Mouse (Mus musculus): ENCODE results near the gene Mrap2.

Mrap2 gene

DNA sequence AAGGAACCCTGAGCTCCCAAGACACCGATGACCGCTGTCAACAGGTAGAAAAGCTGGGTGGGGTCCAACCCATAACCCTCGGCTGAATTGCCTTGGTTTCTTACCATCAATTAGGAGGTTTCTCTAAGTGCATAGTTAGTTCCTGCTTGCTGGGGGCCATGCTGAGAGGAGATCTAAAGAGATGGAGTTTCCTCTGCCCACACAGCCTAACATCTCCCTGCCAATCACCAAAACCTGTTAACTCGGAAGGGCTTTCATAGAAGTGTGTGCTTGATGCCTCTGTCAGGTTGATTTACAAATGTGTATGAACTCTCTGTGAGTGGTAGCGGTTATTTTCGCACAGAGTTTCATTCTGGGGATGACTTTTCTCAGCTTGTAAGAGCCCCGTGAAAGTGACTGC lies 34.4 kb downstream of the Mrap2 start:
- no peak for DNase-seq (ENCODE audit: extremely low spot score)

- no peak for DNase-seq (ENCODE audit: extremely low spot score)
Observed at GRCm38 (mm10) chr9:87182231-87182630, 38.1 kb downstream of the Mrap2 start.

DNA sequence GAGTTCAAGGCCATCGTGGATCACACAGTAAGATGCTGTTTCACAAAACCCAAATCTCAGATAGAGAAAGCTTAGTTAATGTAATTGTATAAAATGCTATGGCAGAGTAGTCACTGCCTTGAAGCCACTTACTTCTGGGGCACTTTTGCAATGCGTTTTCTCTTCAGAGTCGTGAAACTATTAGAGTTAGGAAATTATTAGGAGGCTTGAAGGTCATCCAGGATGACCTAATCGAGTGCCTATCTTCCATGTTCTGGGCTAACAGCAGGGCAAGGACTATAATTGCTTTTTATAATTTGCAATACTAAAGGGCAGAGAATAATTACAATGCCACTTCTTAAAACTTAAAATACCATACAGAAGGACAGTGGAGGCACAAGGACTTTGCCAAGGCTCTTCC lies 43.2 kb downstream of the Mrap2 start:
- no peak for DNase-seq (ENCODE audit: extremely low spot score)

DNA sequence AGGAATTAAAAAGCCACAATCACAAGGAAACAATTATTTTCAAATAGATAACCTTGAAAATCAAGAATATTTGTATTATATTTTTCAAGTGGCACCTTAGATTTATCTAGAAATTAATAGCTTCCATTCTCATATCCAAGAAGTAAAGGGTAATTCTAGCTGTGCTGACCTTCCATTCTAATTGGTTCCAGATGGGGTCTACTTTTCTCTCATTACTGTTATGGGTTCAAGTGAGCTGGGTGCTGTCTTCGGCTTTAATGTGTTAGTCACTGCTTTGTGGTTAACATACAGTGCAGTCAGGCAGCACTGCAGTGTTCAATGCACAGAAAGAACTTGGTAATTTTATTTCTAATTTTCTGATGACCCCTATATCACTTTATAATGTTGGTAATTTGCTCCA lies 49.6 kb downstream of the Mrap2 start:
- DNase-seq (ENCODE audit: extremely low spot score), result no peak

DNA sequence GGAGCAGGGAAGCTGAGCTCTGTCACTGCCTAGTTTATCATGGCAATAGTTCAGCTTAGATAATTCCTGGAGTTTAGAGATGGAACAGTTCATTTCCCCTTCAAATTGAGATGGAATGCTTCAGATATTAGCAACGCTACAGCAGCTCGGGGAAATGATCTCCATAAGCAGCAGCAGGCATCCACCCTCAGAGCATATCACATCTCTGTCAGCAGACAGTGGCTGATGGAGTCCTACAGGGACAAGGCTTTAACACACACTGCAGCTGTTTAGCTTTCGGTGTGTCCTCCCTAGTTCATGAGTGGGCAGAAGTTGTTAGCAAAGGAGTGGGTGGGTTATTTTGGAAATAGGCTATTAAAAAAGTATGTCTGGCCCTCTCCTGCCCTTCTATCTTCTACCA lies 53.2 kb downstream of the Mrap2 start:
- no peak for DNase-seq (ENCODE audit: extremely low spot score)

DNA sequence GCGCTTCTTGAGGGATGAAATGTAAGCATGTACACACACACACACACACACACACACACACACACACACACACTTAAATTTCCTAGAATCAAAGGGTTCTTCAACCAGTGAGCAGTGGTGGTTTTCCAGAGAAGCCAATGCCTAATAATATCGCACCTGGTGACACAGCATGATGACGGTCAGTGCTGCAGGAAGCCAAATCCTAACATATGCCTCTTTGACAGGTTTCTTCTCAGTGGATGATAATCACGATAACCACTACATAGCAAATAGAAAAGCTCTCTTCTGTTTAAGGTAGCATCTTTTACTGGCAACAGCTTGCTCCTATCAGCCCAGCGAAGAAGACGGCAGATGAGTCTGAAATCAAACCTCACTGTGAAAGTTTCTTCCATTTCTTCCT lies 53.9 kb downstream of the Mrap2 start:
- DNase-seq (ENCODE audit: extremely low spot score), result no peak

DNA sequence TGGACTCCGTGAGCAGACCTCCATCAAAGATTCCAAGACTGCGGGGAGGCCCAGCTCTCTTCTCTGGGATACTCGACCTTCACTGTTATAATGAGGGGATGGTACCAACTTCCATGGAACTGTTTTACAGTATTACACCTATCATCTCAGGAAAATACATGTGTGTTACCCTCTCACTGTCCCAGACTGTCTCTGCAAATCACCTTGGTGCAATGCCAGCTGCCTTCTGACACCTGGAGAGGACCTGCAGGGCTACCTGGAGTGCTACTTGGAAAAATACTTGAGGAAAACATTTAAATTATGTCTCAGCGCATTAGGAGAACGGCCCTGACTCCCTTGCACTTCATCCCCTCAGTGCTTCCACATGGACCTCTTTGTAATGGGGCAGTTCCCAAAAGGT lies 56.3 kb downstream of the Mrap2 start:
- DNase-seq (ENCODE audit: extremely low spot score), result no peak

DNA sequence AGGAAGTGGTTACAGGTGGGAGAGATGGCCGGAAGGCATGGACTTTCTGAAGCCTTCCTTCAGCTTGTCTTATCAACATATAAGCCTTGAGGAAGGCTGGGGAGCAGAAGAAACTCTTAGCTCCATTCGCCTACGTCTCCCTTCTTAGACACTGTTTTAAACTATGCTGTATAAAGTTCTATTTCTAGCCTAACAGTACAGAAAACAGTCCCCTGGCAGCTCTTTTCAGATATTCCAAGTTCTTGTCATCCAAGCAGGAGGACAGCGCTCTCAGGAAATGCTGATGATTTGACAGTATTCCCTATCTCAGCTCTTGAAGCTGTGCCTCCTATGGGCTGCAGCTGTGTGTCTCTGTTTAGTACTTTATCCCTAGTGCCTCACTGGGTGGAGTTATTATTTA lies 56.8 kb downstream of the Mrap2 start:
- DNase-seq (ENCODE audit: extremely low spot score), result no peak

DNA sequence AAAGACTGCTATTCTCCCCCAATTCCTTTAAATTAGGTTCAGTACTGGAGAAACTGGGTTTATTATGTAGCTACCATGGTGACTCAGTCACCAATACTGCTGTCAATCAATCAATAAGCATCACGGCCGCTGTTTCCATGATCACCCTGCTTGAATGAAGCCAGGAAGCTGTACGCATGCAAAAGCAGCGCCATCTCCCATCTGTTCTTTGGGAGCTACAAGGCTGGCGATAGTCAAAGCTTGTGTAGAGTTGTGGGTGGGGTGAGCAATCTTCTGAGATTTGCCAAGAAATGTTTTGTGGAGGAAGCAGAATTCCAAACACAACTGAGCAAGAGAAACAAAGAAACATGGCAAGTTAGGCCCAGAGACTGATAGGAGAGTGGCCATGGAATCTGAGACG lies 58.3 kb downstream of the Mrap2 start:
- no peak for DNase-seq (ENCODE audit: extremely low spot score)

DNA sequence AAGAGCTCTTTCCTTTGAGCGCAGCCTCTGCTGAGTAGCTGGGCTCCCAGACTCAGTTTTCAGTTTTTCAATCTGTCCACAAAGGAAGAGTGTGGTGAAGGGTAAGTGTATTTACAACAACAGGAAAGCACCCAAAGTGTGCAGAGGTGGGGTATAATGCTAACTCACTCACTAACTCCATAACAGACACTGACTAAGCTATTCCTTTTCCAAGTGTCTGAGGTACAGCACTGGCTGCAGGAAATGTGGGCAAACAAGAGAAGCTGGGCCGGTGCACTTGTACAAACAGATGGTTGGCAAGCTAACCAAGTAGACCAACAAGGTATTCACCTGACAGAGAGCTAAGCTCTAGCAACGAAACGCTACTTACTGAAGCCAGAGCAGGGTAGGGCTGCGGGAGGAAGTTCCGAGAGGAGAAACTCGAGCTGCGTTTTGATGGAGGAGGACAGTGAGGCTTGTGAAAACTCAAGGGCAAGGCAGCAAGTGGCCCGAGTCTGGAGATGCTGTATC lies 66.8 kb downstream of the Mrap2 start:
- no peak for DNase-seq (ENCODE audit: extremely low spot score)

DNA sequence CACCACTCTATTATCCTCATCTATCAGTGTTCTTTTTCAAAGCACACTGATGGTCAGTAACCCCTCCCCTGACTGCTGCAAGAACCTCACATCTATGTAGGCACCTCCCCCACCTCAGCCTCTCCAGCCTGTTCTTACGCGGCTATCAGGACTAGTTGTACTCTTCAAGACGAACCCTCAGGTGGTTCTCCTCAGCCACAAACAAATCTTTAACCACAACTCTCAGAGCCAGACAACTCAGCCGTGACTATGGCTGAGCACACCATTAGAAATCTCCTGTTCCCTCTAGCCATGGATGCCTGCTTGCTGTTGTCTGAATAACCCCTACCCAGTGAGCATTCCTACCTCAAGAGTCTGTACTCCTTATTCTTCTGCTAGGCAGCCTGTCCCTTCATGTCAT lies 69.1 kb downstream of the Mrap2 start:
- no peak for DNase-seq (ENCODE audit: extremely low spot score)

All from embryo, embryonic 9.5 days (tissue).